Mouse (Mus musculus): ENCODE measurements at regions not wholly inside any gene's neighbourhood (a gene's known extent, or its start where the extent isn't known, plus 50 kb on each side); places are given as distances from the start of the nearest gene placed in this dataset.
A peak's percentile ranks its signal among the peaks of the same experiment; 100 is the strongest.
"Not testable (repeated sequence)": the region's sequence is repeated elsewhere in the genome, so short reads cannot be mapped to it uniquely, and the experiment has no call there.

GRCm38 (mm10) chr15:96031085-96031780 is 240.6 kb downstream of the Ano6 start:
- DNase-seq (ENCODE audit: low read depth, low spot score), result no peak

GRCm38 (mm10) chr15:96035273-96035672 is 244.6 kb downstream of the Ano6 start:
- peak; percentile 10 for DNase-seq (ENCODE audit: low read depth, low spot score)

- no peak for DNase-seq (ENCODE audit: low read depth, low spot score)
Observed at GRCm38 (mm10) chr15:96045561-96045960, 241.8 kb upstream of the Arid2 start.

GRCm38 (mm10) chr15:96046651-96047050 is 240.7 kb upstream of the Arid2 start:
- DNase-seq (ENCODE audit: low read depth, low spot score), result no peak

- DNase-seq (ENCODE audit: low read depth, low spot score), result no peak
Observed at GRCm38 (mm10) chr15:96050416-96050815, 236.9 kb upstream of the Arid2 start.

- no peak for DNase-seq (ENCODE audit: low read depth, low spot score)
Observed at GRCm38 (mm10) chr15:96052586-96052985, 234.7 kb upstream of the Arid2 start.

GRCm38 (mm10) chr15:96055361-96055760 is 232.0 kb upstream of the Arid2 start:
- DNase-seq (ENCODE audit: low read depth, low spot score), result no peak

- no peak for DNase-seq (ENCODE audit: low read depth, low spot score)
Observed at GRCm38 (mm10) chr15:96055796-96056473, 231.4 kb upstream of the Arid2 start.

GRCm38 (mm10) chr15:96059623-96060022 is 227.7 kb upstream of the Arid2 start:
- no peak for DNase-seq (ENCODE audit: low read depth, low spot score)

GRCm38 (mm10) chr15:96064499-96065217 is 222.7 kb upstream of the Arid2 start:
- no peak for DNase-seq (ENCODE audit: low read depth, low spot score)

GRCm38 (mm10) chr15:96075615-96076014 is 211.7 kb upstream of the Arid2 start:
- DNase-seq (ENCODE audit: low read depth, low spot score), result peak; percentile 9

GRCm38 (mm10) chr15:96077756-96078155 is 209.6 kb upstream of the Arid2 start:
- DNase-seq (ENCODE audit: low read depth, low spot score), result no peak

- DNase-seq (ENCODE audit: low read depth, low spot score), result no peak
Observed at GRCm38 (mm10) chr15:96078580-96078979, 208.7 kb upstream of the Arid2 start.

GRCm38 (mm10) chr15:96089676-96090075 is 197.6 kb upstream of the Arid2 start:
- DNase-seq (ENCODE audit: low read depth, low spot score), result no peak

- DNase-seq (ENCODE audit: low read depth, low spot score), result peak; percentile 69
Observed at GRCm38 (mm10) chr15:96096438-96096837, 190.9 kb upstream of the Arid2 start.

- peak; percentile 10 for DNase-seq (ENCODE audit: low read depth, low spot score)
Observed at GRCm38 (mm10) chr15:96098821-96099220, 188.5 kb upstream of the Arid2 start.

GRCm38 (mm10) chr15:96099844-96100640 is 187.3 kb upstream of the Arid2 start:
- not testable (repeated sequence) for DNase-seq (ENCODE audit: low read depth, low spot score)

- DNase-seq (ENCODE audit: low read depth, low spot score), result no peak
Observed at GRCm38 (mm10) chr15:96103737-96104136, 183.6 kb upstream of the Arid2 start.

- DNase-seq (ENCODE audit: low read depth, low spot score), result no peak
Observed at GRCm38 (mm10) chr15:96107503-96107902, 179.8 kb upstream of the Arid2 start.

- no peak for DNase-seq (ENCODE audit: low read depth, low spot score)
Observed at GRCm38 (mm10) chr15:96113091-96113490, 174.2 kb upstream of the Arid2 start.

GRCm38 (mm10) chr15:96114616-96115015 is 172.7 kb upstream of the Arid2 start:
- DNase-seq (ENCODE audit: low read depth, low spot score), result no peak

- DNase-seq (ENCODE audit: low read depth, low spot score), result no peak
Observed at GRCm38 (mm10) chr15:96115196-96115595, 172.1 kb upstream of the Arid2 start.
